Mouse (Mus musculus): ENCODE measurements at regions not wholly inside any gene's neighbourhood (a gene's known extent, or its start where the extent isn't known, plus 50 kb on each side); places are given as distances from the start of the nearest gene placed in this dataset.

DNA sequence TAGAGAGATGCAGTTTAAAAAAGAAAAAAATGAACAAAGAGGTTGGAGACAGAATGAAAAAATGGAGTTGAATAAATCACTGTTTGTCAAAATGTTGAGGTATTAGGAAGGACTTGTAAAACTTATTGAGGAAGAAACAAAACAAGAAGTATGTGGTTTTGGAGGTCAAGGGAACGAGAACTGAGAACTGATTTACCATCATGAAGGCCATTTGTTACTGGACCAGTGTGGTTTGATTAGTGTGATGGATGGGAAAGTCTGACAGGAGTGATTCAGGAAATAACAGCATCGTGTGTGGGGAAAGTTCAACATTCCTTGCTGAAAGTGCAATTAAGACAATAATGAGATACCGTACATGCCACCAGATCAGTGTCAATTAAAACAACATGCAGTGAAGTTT is 65.9 kb downstream of the Tnfsf18 start:
- TF ChIP-seq POLR2A (IDR thresholded peaks at IDR 0.05; ENCODE audit: low read depth, low read length) (no peak), CTCF (IDR thresholded peaks at IDR 0.05; ENCODE audit: extremely low read depth, insufficient read length, insufficient replicate concordance, low read depth, low read length) (no peak)
